Mouse (Mus musculus) myocyte (in vitro differentiated cells): ENCODE measurements at regions not wholly inside any gene's neighbourhood (a gene's known extent, or its start where the extent isn't known, plus 50 kb on each side); places are given as distances from the start of the nearest gene placed in this dataset.

Experiments
- H3K27me3 ChIP-seq: one replicate; pipeline ENCODE4 v1.6.1; 2011; ENCODE audit not compliant: control insufficient read depth, insufficient read depth, insufficient read length
- H3K36me3 ChIP-seq: one replicate; pipeline ENCODE4 v1.6.1; 2011; ENCODE audit not compliant: control insufficient read depth, insufficient read depth
- H3K4me2 ChIP-seq: one replicate; pipeline ENCODE4 v1.6.1; 2011; ENCODE audit warnings: low read depth, control low read depth
- H3K4me3 ChIP-seq: one replicate; pipeline ENCODE4 v1.5.1; 2011; ENCODE audit warnings: mild to moderate bottlenecking, control low read depth, moderate library complexity
- H3K79me2 ChIP-seq: one replicate; pipeline ENCODE4 v1.6.1; 2011; ENCODE audit not compliant: control insufficient read depth, insufficient read depth
- H3ac ChIP-seq: one replicate; pipeline ENCODE4 v1.6.1; 2011; ENCODE audit not compliant: control insufficient read depth, insufficient read length
- CEBPB ChIP-seq: IDR thresholded peaks from 2 replicates; pipeline ENCODE4 v1.6.1; 2011; ENCODE audit warnings: mild to moderate bottlenecking, moderate library complexity; ENCODE audit not compliant: poor library complexity, insufficient read depth, severe bottlenecking
- E2F4 ChIP-seq: IDR thresholded peaks from one replicate; pipeline ENCODE4 v1.6.1; 2011; ENCODE audit warnings: mild to moderate bottlenecking, control low read depth, moderate library complexity; ENCODE audit not compliant: insufficient read depth
- MAX ChIP-seq: IDR thresholded peaks from one replicate; pipeline ENCODE4 v1.6.1; 2011; ENCODE audit warnings: low read depth, mild to moderate bottlenecking, control low read depth
- MYOD1 ChIP-seq, 3 experiments: IDR thresholded peaks; one replicate each; pipeline ENCODE4 v1.6.1; 2011; ENCODE audit warnings: control low read depth in 2 of 3, low read depth in 2 of 3, mild to moderate bottlenecking in 2 of 3, moderate library complexity in 1 of 3; ENCODE audit not compliant: insufficient read length in 2 of 3, control insufficient read depth in 1 of 3
- MYOG ChIP-seq, 3 experiments: IDR thresholded peaks; one replicate each; pipeline ENCODE4 v1.6.1; 2011; ENCODE audit warnings: control low read depth in 2 of 3, low read depth in 2 of 3, mild to moderate bottlenecking in 2 of 3; ENCODE audit not compliant: insufficient read length in 2 of 3, control insufficient read depth in 1 of 3, insufficient read depth in 1 of 3
- POLR2A ChIP-seq: IDR thresholded peaks from one replicate; pipeline ENCODE4 v1.6.1; 2011; ENCODE audit warnings: low read depth, mild to moderate bottlenecking, control low read depth, moderate library complexity; ENCODE audit not compliant: insufficient read length
- POLR2AphosphoS2 ChIP-seq: IDR thresholded peaks from one replicate; pipeline ENCODE4 v1.6.1; 2011; ENCODE audit warnings: low read depth, control low read depth; ENCODE audit not compliant: insufficient read length
- REST ChIP-seq: IDR thresholded peaks from one replicate; pipeline ENCODE4 v1.6.1; 2011; ENCODE audit warnings: mild to moderate bottlenecking, control low read depth, moderate library complexity; ENCODE audit not compliant: insufficient read depth, insufficient read length
- SRF ChIP-seq: IDR thresholded peaks from one replicate; pipeline ENCODE4 v1.6.1; 2011; ENCODE audit warnings: low read depth; ENCODE audit not compliant: control insufficient read depth, insufficient read length
- TCF12 ChIP-seq: IDR thresholded peaks from one replicate; pipeline ENCODE4 v1.6.1; 2011; ENCODE audit warnings: mild to moderate bottlenecking, control low read depth; ENCODE audit not compliant: poor library complexity, insufficient read depth, severe bottlenecking
- TCF3 ChIP-seq: IDR thresholded peaks from one replicate; pipeline ENCODE4 v1.6.1; 2011; ENCODE audit warnings: low read depth, control low read depth; ENCODE audit not compliant: insufficient read length
- USF1 ChIP-seq: IDR thresholded peaks from one replicate; pipeline ENCODE4 v1.6.1; 2011; ENCODE audit warnings: low read depth, mild to moderate bottlenecking, control low read depth, moderate library complexity

- H3K4me2 ChIP-seq: no peak overlapping the region
- no peak overlapping the region for H3K4me3 ChIP-seq
- H3K27me3 ChIP-seq: no peaks in the 10 kb centered on the region
- no peak for TF ChIP-seq TCF3
- TF ChIP-seq MAX: no peak
- TF ChIP-seq E2F4: no peak
- TF ChIP-seq TCF12: no peak
- no peak for TF ChIP-seq SRF
- no peak for TF ChIP-seq USF1
- TF ChIP-seq POLR2A: no peak
- TF ChIP-seq REST: no peak
- TF ChIP-seq MYOG (IDR thresholded peaks at IDR 0.05; ENCODE audit: control insufficient read depth in 1 of 3, insufficient read depth in 1 of 3, insufficient read length in 2 of 3, low read depth in 2 of 3): no peak
- TF ChIP-seq MYOD1 (IDR thresholded peaks at IDR 0.05; ENCODE audit: control insufficient read depth in 1 of 3, insufficient read length in 2 of 3, low read depth in 2 of 3): no peak
- TF ChIP-seq POLR2AphosphoS2: no peak
- no peak for TF ChIP-seq CEBPB
- no peaks in the 10 kb centered on the region for H3K36me3 ChIP-seq
- no peak overlapping the region for H3ac ChIP-seq
- H3K79me2 ChIP-seq: no peaks in the 10 kb centered on the region
Observed at GRCm38 (mm10) chr6:137931318-137931717, 148.4 kb downstream of the Slc15a5 start.

DNA sequence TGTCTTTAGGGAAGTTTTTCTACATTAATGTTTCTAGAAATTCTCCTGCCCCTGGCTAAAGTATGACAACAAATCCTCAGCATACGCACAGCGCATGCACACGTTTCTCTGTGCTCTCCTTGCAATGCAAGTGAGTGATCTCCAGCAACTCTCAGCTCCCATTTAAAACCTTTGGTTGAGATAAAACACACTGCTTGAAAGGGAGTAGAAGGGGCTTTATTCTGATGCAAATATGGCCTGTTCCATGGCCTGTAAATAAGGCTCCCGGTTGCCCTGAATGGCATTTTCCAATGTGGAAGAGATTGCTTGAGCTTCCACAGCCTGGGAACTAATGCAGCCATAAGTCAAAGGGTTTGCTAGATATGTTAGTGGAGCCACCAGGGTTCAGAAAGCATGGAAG is 156.4 kb downstream of the Slc15a5 start:
- Histone ChIP-seq H3K36me3 (no peaks in the 10 kb centered on the region), H3K4me3 (no peak overlapping the region), H3K27me3 (no peaks in the 10 kb centered on the region), H3K4me2 (no peak overlapping the region), H3ac (no peak overlapping the region), H3K79me2 (no peaks in the 10 kb centered on the region)
- TF ChIP-seq MAX (no peak), TCF3 (no peak), POLR2AphosphoS2 (no peak), E2F4 (no peak), MYOD1 (IDR thresholded peaks at IDR 0.05; ENCODE audit: control insufficient read depth in 1 of 3, insufficient read length in 2 of 3, low read depth in 2 of 3) (no peak), CEBPB (no peak), SRF (no peak), POLR2A (no peak), MYOG (IDR thresholded peaks at IDR 0.05; ENCODE audit: control insufficient read depth in 1 of 3, insufficient read depth in 1 of 3, insufficient read length in 2 of 3, low read depth in 2 of 3) (no peak), TCF12 (no peak), REST (no peak)

- Histone ChIP-seq H3ac (no peak overlapping the region), H3K36me3 (no peaks in the 10 kb centered on the region), H3K4me3 (no peak overlapping the region), H3K4me2 (peak overlapping the region; percentile 54), H3K27me3 (no peaks in the 10 kb centered on the region), H3K79me2 (no peaks in the 10 kb centered on the region)
- no peak for TF ChIP-seq CEBPB
- TF ChIP-seq REST: no peak
- TF ChIP-seq TCF3: no peak
- peak; percentile 30 to 71 (median 66) for TF ChIP-seq MYOD1 (IDR thresholded peaks at IDR 0.05; ENCODE audit: control insufficient read depth in 1 of 3, insufficient read length in 2 of 3, low read depth in 2 of 3)
- no peak for TF ChIP-seq USF1
- no peak for TF ChIP-seq POLR2A
- no peak for TF ChIP-seq MAX
Observed at GRCm38 (mm10) chr6:137918156-137918555, 161.6 kb downstream of the Slc15a5 start.

DNA sequence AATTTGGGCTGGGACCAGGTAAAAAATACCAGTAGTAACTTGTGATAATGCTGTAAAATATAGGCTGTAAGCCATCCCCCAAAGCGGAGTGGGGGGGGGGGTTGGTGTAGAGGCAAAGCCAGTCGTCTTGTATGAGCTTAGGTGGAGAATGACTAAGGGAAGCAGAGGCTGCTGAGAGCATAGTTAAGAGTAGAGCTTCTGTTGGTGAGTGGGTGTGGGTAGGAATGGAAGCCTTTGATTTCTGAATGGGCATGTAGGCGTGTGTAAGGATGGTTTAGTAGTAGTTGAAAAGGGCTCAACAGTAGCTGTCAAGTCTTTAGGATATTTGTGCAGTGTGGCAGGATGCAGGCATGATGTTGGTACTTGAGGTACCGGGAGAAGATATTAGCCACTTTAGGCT is 153.5 kb downstream of the Dera start:
- H3ac ChIP-seq: no peak overlapping the region
- TF ChIP-seq MAX (no peak), POLR2AphosphoS2 (no peak), POLR2A (no peak), E2F4 (no peak), SRF (no peak), TCF12 (no peak), USF1 (no peak), CEBPB (no peak)

More for the DNA sequence above, 153.5 kb downstream of the Dera start:
- Histone ChIP-seq H3K36me3 (no peaks in the 10 kb centered on the region), H3K4me3 (no peak overlapping the region), H3K27me3 (no peaks in the 10 kb centered on the region), H3K79me2 (no peaks in the 10 kb centered on the region), H3K4me2 (no peak overlapping the region)
